Mouse (Mus musculus) liver, adult 2 months (tissue): ENCODE data around the gene Plbd2.

Experiments used
- CTCF ChIP-seq: fragments of 200-500 bp; IDR thresholded peaks from 2 replicates; pipeline ENCODE4 v1.5.1; 2011; ENCODE audit warnings: low read depth, low read length, control low read depth
- POLR2A ChIP-seq: fragments of 200-500 bp; IDR thresholded peaks from 2 replicates; pipeline ENCODE4 v1.6.1; 2011; ENCODE audit warnings: low read length, control low read depth; ENCODE audit not compliant: insufficient read depth; ENCODE audit errors: extremely low read depth

DNA sequence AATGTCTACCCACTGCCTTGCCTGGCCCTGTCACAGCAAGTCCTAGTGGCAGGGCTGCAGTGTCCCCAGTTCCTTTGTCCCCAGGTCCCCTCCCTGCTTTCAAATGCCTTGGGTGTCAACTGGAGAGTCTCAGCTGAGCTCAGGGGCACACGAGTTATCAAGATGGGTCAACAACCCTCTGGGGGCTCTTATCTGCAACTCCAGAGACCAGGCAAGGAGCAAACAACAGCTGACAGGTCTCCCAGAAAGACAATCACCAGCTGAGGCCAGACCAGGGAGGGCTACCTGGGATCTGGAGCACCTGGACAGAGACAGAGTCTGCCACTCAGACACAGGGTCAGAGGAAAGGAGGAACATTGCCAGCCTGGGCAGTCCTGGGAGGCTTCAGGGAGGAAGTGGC is 47.2 kb downstream of the Plbd2 start:
- no peak for TF ChIP-seq CTCF
- TF ChIP-seq POLR2A: no peak
